Mouse (Mus musculus) adrenal gland, postnatal 4 days (tissue): ENCODE data around the gene Retreg3. TPM values are rescaled to one million over a fixed set of nuclear protein-coding genes. Genes with fewer than 3 reads are reported as not detected.
"Not testable (repeated sequence)": the region's sequence is repeated elsewhere in the genome, so short reads cannot be mapped to it uniquely, and the experiment has no call there.

Source experiments
- DNase-seq, 2 experiments: peaks; one replicate each; pipeline ENCODE4 v3.0.0; 2021 to 2022; ENCODE audit warnings: low spot score in 2 of 2, mixed read lengths in 2 of 2
- long read RNA-seq, 2 experiments: library from polyadenylated mRNA; stranded (forward); transcript quantifications; one replicate each; pipeline ENCODE4 v2.0.0; 2021
- total RNA-seq, 2 experiments: library from RNA; stranded (reverse); gene quantifications; 2 replicates each; pipeline ENCODE4 v1.2.3; 2021

Gene Retreg3
- 10 to 100 TPM; 51.8 to 52.6 TPM for total RNA-seq
- long read RNA-seq, experiment 1, transcript Retreg3-201 (9 exons, 3,165 nt) = major isoform, 5 of 10 reads
- long read RNA-seq, experiment 1, partial matches to known transcripts = 2 of 10 reads
- long read RNA-seq, experiment 1, other reads (novel, unspliced or antisense) = 3 of 10 reads
- long read RNA-seq, experiment 2, transcript Retreg3-201 (9 exons, 3,165 nt) = major isoform, 58 of 71 reads
- long read RNA-seq, experiment 2, partial matches to known transcripts = 2 of 71 reads
- long read RNA-seq, experiment 2, other reads (novel, unspliced or antisense) = 10 of 71 reads

- DNase-seq = peak; percentile 96 to 99
These were observed at the start of gene Retreg3, which contains the start of gene Tubg1 for GRCm38 (mm10) chr11:101119761-101120544. Retreg3 (minus strand) TSS chr11:101119893. Tubg1 (plus strand) TSS chr11:101119938.

- no peak for DNase-seq
These were observed 48.7 kb upstream of the Retreg3 start for GRCm38 (mm10) chr11:101168301-101168980.

DNA sequence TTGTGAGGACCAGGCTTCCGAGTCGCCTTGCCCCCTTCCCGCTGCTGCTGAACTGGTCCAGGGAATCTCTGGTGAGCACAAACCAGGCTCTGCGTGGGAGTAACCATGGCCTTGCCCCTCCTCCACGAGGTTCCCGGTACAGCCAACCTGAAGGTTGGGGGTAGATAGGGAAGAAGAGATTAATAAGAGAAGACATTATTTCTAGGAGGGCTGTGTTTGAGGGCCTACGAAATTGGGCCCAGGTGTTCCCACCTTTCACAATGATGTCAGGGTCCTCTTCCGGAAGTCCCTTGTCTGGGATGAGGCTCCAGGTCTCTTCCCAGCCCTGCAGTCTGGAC lies 48.2 kb upstream of the Retreg3 start:
- no peak for DNase-seq

DNA sequence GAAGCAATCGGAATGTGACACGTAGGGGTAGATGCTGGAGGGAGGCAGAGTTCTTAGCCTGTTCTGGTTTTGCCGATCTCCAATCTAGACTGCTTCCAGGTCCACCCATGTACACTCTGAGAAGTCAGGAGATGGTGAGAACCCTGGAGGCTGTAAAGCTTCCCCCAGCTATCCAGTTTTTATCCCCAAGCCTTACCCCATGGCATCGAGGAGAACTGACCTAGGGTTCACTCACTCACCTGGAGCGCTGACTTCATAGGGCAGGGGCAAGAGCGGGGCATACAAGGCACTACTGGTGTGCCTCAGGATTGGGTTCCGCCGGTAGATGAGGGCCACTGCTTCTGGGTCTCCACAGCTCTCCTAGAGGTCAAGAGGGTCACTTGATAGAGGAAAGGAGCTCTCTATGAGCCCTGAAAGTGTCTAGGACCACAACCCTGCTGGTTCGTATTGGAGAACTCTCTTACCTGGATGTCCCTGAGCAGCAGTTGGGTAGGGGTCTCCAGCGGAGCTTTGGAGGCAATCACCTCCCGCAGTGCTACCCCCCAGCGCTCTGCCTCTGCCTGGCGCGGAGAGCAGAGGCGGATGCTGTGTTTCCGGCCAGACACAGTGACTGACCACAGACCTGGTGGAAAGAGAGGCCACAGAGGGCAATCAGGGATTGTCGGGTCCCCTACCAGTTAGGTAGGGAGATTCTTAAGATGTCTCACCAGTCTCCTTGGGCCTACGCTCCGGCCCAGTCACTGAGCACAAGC lies 47.7 kb upstream of the Retreg3 start:
- DNase-seq = no peak

- DNase-seq = no peak
These were observed 46.7 kb upstream of the Retreg3 start for GRCm38 (mm10) chr11:101166357-101166756.

DNA sequence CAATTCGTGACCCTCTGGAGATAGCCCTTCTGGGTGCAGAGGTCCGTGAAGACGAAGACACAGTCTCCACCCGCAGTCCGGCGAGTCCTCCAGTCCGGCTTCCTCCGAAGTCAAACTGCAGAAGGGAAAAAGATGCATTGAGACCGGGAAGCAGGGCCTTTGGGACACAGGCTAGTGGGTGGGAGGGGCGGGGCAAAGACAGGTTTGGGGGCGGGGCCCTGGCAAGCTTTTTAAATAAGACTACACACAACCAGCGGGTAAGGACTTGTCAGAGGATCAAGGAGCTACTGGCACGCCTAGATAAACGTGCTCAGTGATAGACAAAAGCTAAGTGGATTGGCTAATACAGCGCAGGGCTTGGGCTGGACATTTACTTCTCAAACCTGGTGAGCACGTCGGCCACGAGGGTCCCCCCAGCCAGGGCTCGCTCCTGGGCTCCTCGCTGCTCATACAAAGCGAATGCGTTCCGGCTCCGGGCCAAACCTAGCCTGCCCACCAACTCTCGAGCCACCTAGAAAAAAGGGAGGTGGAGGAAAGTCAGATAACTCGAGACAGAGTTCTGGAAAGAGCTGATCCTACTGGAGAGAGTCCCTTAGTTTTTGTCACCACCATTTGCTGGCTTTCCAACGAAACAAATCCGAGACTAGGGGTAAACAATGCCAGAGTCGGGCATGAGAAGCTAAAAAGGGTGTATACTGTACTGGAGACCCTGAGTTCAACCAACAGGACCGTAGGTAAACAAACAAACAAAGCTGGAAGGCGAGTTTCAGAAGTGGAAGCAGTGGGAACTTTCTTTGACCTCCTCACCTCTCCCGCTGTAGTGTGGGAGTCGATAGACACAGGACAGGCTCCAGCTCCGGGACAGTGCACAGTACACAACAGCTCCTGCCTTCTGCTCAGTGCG lies 45.2 kb upstream of the Retreg3 start:
- no peak for DNase-seq

DNA sequence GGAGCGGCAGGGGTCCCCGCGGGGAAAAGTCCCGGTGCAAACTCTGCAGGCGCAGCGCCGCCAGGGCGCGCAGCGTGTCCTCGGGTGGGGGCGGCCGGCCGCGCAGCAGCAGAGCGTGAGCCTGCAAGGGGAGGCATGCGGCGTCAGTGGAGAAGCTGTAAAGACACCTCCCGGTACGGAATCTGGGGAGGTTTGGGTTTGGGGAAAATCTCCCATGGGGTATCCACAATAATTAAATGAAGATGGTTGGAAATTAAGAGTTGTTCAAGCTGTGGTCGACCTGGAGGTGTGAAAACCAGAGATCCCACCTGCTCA lies 44.6 kb upstream of the Retreg3 start:
- DNase-seq = no peak

DNA sequence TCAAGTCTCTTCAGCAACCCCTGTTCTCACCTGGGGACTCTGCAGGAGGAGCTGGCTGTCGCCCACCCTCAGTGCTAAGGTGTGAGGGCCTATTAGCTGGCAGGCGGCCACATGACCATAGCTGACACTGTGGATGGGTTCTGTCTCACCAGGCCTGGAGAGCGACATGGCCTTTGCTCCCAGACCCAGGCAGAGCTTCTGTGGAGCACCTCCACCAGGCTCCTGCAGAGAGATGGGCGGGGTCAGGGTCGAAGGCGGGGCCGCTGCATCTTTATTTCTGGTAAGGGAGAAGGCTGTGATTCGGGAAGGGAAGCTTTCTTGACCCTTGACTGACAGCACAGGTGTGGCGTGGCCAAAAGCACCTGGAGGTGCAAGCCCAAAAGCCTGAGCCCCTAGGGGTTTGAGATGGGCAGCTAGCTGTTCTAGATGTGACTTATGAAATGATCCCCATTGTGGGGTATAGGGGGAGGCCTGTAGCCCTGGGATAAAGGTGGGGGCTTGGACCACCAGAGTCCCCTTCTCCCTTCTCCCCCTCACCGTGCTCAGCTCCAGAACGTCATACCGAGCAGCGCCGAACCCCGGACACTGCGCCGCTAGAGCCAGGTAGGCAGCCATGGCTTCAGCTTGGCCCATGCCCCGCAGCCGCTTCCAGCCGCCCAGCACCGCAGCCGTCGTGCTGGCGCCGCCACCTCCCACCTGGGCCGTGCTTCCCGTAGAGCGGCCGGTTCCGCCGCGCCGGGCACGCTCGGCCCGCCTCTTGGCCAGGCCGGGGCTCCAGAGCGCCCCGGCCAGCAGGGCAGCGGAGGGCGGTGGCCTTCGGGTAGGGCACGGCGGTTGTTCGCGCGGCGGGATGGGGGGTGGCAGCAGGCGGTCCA lies 44.0 kb upstream of the Retreg3 start:
- no peak for DNase-seq

- no peak for DNase-seq
These were observed 43.1 kb upstream of the Retreg3 start for GRCm38 (mm10) chr11:101162772-101163171.

DNA sequence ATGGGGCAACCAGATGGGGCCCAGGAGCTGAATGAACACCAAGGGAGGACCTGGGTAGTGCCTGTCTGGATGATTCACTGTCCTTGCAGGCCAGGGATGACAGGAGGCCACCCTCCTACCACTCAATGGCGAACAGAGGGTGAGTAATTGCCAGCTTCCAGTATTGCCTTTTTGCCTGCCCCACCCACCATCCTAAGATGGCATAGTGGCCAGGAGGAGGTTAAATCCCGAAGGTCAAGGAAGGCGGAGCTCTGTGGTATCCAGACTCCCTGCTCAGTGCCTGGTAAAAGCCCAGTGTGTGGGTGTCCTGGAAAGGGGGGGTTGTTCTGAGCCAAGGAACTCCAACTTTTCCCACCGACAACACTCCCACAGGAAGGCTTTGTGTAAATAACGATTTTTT lies 42.6 kb upstream of the Retreg3 start:
- DNase-seq = no peak

DNA sequence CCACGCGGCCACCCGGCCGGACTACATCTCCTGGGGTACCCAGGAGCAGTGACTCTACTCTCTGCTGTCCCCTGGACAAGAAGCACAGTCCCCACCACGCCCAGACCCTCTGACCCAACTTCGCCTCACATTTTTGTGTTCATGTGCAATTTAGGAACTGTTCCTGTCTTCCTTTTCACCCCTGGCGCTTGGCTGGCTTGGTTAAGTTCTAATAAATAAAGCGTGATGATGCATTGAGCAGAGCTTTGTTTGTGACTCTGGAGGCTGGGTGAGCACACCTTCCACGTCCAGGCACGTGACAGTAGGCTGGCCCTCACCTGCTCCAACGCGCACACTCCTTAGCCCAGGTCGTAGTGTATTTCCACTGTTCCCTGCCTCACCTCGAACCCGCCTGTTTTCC lies 41.9 kb upstream of the Retreg3 start:
- no peak for DNase-seq

DNA sequence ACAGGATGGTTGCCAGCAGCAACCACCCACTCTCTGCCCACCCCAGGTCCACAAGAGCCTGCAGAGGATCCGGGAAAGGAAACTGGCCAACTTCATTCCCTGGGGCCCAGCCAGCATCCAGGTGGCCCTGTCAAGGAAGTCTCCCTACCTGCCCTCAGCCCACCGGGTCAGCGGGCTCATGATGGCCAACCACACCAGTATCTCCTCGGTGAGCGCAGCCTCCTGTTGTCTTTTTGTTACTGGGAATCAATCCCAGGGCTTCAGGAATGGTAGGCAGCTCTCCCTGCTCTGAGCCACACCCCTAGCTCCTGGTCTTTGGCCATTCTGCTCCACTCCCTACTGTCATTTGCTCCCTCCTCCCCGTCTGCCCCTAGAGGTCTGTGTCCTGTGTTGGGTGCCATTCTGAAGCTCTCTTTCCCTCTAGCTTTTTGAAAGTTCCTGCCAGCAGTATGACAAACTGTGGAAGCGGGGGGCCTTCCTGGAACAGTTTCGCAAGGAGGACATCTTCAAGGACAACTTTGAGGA lies 41.4 kb upstream of the Retreg3 start:
- not testable (repeated sequence) for DNase-seq

GRCm38 (mm10) chr11:101160151-101160550 lies 40.5 kb upstream of the Retreg3 start:
- DNase-seq = not testable (repeated sequence)

- DNase-seq = no peak
These were observed 36.2 kb upstream of the Retreg3 start, which contains the start of gene Tubg2 for GRCm38 (mm10) chr11:101155728-101156371. Tubg2 (plus strand) TSS chr11:101155907.

- DNase-seq = no peak
These were observed 35.5 kb upstream of the Retreg3 start for GRCm38 (mm10) chr11:101155151-101155550.

DNA sequence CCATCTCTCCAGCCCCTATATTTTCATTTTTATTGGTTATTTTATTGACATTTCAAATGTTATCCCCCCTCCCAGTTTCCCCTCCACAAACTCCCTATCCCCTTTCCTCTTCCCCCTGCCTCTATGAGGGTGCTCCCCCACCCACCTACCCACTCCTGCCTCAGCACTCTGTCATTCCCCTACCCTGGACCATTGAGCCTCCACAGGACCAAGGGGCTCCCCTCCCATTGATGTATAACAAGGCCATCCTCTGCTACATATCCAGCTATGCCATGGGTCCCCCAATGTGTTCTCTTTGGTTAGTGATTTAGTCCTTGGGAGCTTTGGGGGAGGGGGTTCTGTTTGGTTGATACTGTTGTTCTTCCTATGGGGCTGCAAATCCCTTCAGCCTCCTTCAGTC lies 35.0 kb upstream of the Retreg3 start:
- no peak for DNase-seq

GRCm38 (mm10) chr11:101152825-101153224 lies 33.1 kb upstream of the Retreg3 start:
- DNase-seq = no peak

- DNase-seq = no peak
These were observed 31.4 kb upstream of the Retreg3 start for GRCm38 (mm10) chr11:101151063-101151462.
